Mouse (Mus musculus): Measurements from ENCODE around the gene Med4. TPM values are rescaled to one million over a fixed set of nuclear protein-coding genes. Genes with fewer than 3 reads are reported as not detected.
A peak's percentile ranks its signal among the peaks of the same experiment; 100 is the strongest.

Med4 gene
- polyA plus RNA-seq, 1 experiment, result not detected

DNA sequence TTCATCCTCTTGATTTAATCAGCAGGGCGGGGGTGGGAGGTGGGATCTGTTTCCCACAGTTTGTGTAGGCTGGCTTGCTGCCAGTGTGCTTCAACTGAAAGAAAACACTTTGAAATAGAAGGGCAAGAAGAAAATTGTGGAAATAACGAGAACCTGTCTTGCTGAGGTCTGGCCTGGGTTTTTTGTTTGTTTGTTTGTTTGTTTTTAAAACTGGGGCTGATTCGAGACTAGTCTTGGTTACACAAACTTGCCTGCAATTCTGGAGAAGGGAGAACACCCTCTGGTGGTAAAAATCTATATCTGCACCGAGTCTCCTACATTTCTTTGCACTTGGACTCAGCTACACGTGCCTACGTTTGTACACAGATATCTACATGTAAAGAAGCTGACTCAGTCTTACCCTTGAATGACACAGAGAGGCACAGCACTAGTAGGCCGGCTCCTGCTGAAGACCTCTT, 35.2 kb upstream of the Med4 start:
- TF ChIP-seq POLR2A (IDR thresholded peaks at IDR 0.05; ENCODE audit: insufficient read depth, low read depth, low read length) (no peak), CTCF (IDR thresholded peaks at IDR 0.05; ENCODE audit: insufficient read depth, low read depth, low read length) (no peak)
- 3% methylated on average over 7 of the region's 7 CpGs for WGBS
- Histone ChIP-seq H3K4me1 (ENCODE audit: control insufficient read depth, insufficient read depth, low read length) (peaks cover 20% of the 10 kb centered on the region), H3K4me3 (ENCODE audit: insufficient read depth, low read depth, low read length) (no peak overlapping the region), H3K27ac (ENCODE audit: insufficient read depth, low read depth, low read length) (peak overlapping the region; percentile 15; the same call in 1 of the 2 replicates)

DNA sequence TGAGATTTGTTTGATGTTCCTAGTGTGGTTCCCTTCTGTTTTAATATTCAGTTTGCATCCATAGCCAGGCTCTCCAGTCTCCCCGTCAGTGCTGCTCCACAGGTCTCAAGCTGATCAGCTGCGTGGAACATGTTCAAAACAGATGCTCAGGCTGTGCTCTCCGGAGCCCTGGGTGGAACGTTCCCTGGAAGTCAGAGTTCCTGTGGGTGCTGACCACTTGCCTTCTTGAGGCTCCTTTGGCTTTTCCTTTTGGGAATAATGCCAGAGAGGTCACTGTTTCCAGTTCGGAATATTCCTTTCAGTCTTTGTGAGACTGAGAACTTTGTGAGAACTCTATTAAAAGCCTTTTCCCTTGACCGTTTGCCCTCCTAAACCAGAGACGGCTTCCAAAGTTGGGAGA, 34.3 kb upstream of the Med4 start:
- no peak for TF ChIP-seq CTCF (IDR thresholded peaks at IDR 0.05; ENCODE audit: insufficient read depth, low read depth, low read length)
- TF ChIP-seq POLR2A (IDR thresholded peaks at IDR 0.05; ENCODE audit: insufficient read depth, low read depth, low read length), result no peak
- H3K4me1 ChIP-seq (ENCODE audit: control insufficient read depth, insufficient read depth, low read length), result peaks cover 20% of the 10 kb centered on the region
- no peak overlapping the region for H3K27ac ChIP-seq (ENCODE audit: insufficient read depth, low read depth, low read length)
- no peak overlapping the region for H3K4me3 ChIP-seq (ENCODE audit: insufficient read depth, low read depth, low read length)
- 45% methylated on average over 7 of the region's 7 CpGs for WGBS

- H3K27ac ChIP-seq (ENCODE audit: insufficient read depth, low read depth, low read length), result peak overlapping the region; percentile 34; the same call in 1 of the 2 replicates
- 64% methylated on average over 8 of the region's 8 CpGs for WGBS
These were observed 33.4 kb upstream of the Med4 start for GRCm38 (mm10) chr14:73476361-73476934.

GRCm38 (mm10) chr14:73477077-73477476, 32.7 kb upstream of the Med4 start:
- H3K4me3 ChIP-seq (ENCODE audit: insufficient read depth, low read depth, low read length), result no peak overlapping the region
- peaks cover 18% of the 10 kb centered on the region for H3K4me1 ChIP-seq (ENCODE audit: control insufficient read depth, insufficient read depth, low read length)
- no peak overlapping the region for H3K27ac ChIP-seq (ENCODE audit: insufficient read depth, low read depth, low read length)
- WGBS, result 96% methylated on average over 10 of the region's 10 CpGs
- TF ChIP-seq CTCF (IDR thresholded peaks at IDR 0.05; ENCODE audit: insufficient read depth, low read depth, low read length) (no peak), POLR2A (IDR thresholded peaks at IDR 0.05; ENCODE audit: insufficient read depth, low read depth, low read length) (no peak)

More at GRCm38 (mm10) chr14:73476361-73476934, 33.4 kb upstream of the Med4 start:
- TF ChIP-seq CTCF (IDR thresholded peaks at IDR 0.05; ENCODE audit: insufficient read depth, low read depth, low read length) (no peak), POLR2A (IDR thresholded peaks at IDR 0.05; ENCODE audit: insufficient read depth, low read depth, low read length) (no peak)
- Histone ChIP-seq H3K4me1 (ENCODE audit: control insufficient read depth, insufficient read depth, low read length) (peaks cover 18% of the 10 kb centered on the region), H3K4me3 (ENCODE audit: insufficient read depth, low read depth, low read length) (no peak overlapping the region)

DNA sequence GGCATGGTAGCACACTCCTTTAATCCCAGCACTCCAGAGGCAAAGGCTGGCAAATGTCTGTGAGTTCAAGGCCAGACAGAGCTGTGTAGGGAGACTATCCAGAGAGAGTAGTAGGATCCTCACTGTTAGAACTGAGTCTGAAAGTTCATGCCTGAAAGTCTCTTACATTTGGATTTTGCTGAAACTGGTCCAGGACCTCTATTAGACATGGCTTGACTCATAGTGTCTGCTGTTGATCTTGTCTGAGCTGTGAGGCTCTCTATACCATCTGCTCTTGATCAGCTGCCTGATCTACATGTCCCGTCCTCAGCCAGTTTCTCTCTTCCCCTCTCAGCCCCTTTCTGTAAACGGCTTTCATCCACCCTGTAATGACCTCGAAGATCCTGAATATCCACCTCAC, 31.5 kb upstream of the Med4 start:
- 91% methylated on average over 3 of the region's 3 CpGs for WGBS
- Histone ChIP-seq H3K27ac (ENCODE audit: insufficient read depth, low read depth, low read length) (no peak overlapping the region), H3K4me1 (ENCODE audit: control insufficient read depth, insufficient read depth, low read length) (peaks cover 18% of the 10 kb centered on the region), H3K4me3 (ENCODE audit: insufficient read depth, low read depth, low read length) (no peak overlapping the region)
- TF ChIP-seq POLR2A (IDR thresholded peaks at IDR 0.05; ENCODE audit: insufficient read depth, low read depth, low read length), result no peak
- no peak for TF ChIP-seq CTCF (IDR thresholded peaks at IDR 0.05; ENCODE audit: insufficient read depth, low read depth, low read length)

DNA sequence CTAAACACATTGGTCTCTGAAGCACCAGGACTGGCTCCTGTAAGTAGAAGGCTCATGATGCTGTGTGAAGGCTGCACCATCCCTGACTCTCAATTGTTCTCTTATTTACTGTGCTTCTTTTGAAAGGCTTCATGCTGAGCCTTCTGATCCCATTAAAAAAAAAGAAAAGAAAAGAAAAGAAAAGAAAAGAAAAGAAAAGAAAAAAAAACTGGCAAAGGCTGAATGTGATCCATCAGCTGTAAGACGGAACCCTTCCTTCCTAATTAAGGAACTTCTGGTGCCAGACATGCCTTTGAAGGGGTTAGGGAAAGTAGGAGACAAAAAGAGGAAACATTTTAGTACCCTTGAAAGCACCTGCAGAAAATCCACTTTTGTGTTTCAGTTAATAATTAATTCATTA, 30.1 kb upstream of the Med4 start:
- 75% methylated on average over 1 of the region's 1 CpGs for WGBS
- Histone ChIP-seq H3K27ac (ENCODE audit: insufficient read depth, low read depth, low read length) (no peak overlapping the region), H3K4me1 (ENCODE audit: control insufficient read depth, insufficient read depth, low read length) (peaks cover 18% of the 10 kb centered on the region), H3K4me3 (ENCODE audit: insufficient read depth, low read depth, low read length) (no peak overlapping the region)
- TF ChIP-seq CTCF (IDR thresholded peaks at IDR 0.05; ENCODE audit: insufficient read depth, low read depth, low read length) (no peak), POLR2A (IDR thresholded peaks at IDR 0.05; ENCODE audit: insufficient read depth, low read depth, low read length) (no peak)

DNA sequence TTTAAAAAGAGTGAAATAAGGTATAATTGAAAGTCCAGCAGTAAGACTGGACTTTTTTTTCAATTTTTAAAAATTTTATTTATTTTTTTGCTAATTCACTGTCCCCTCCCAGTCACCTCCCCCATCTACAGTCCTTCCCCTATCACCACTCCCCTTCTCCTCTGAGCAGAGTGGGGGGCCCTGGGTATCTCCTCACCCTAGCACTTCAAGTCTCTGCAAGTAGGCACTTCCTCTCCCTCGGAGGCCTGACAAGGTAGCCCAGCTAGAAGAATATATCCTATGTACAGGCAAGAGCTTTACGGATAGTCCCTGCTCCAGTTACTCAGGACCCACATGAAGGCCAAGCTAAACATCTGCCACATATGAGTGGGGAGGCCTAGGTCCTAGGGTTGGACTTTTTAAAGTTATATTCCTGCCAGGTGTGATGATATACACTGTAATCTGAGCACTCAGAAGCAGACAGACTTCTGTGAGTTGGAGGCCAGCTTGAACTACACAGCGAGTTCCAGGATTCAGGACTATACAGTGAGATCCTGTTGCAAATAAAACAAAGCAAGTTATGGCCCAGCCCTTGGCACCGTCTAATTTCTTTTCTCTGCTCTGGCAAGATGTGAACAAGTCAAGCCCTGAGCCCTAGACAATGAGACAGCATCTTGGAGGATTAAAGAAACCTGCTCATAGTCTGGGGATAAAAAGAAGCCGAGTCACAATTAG, 26.2 kb upstream of the Med4 start:
- no peak for TF ChIP-seq CTCF (IDR thresholded peaks at IDR 0.05; ENCODE audit: insufficient read depth, low read depth, low read length)
- TF ChIP-seq POLR2A (IDR thresholded peaks at IDR 0.05; ENCODE audit: insufficient read depth, low read depth, low read length), result no peak
- Histone ChIP-seq H3K27ac (ENCODE audit: insufficient read depth, low read depth, low read length) (no peak overlapping the region), H3K4me1 (ENCODE audit: control insufficient read depth, insufficient read depth, low read length) (no peaks in the 10 kb centered on the region), H3K4me3 (ENCODE audit: insufficient read depth, low read depth, low read length) (no peak overlapping the region)
- 75% methylated on average over 5 of the region's 5 CpGs for WGBS

GRCm38 (mm10) chr14:73484366-73485110, 25.3 kb upstream of the Med4 start:
- H3K4me3 ChIP-seq (ENCODE audit: insufficient read depth, low read depth, low read length), result no peak overlapping the region
- 93% methylated on average over 3 of the region's 3 CpGs for WGBS
- no peak overlapping the region for H3K27ac ChIP-seq (ENCODE audit: insufficient read depth, low read depth, low read length)
- TF ChIP-seq POLR2A (IDR thresholded peaks at IDR 0.05; ENCODE audit: insufficient read depth, low read depth, low read length) (no peak), CTCF (IDR thresholded peaks at IDR 0.05; ENCODE audit: insufficient read depth, low read depth, low read length) (no peak)
- H3K4me1 ChIP-seq (ENCODE audit: control insufficient read depth, insufficient read depth, low read length), result no peaks in the 10 kb centered on the region

GRCm38 (mm10) chr14:73486641-73487040, 23.2 kb upstream of the Med4 start:
- Histone ChIP-seq H3K27ac (ENCODE audit: insufficient read depth, low read depth, low read length) (no peak overlapping the region), H3K4me1 (ENCODE audit: control insufficient read depth, insufficient read depth, low read length) (no peaks in the 10 kb centered on the region), H3K4me3 (ENCODE audit: insufficient read depth, low read depth, low read length) (no peak overlapping the region)
- WGBS, result 82% methylated on average over 5 of the region's 5 CpGs
- TF ChIP-seq CTCF (IDR thresholded peaks at IDR 0.05; ENCODE audit: insufficient read depth, low read depth, low read length) (no peak), POLR2A (IDR thresholded peaks at IDR 0.05; ENCODE audit: insufficient read depth, low read depth, low read length) (no peak)
